Mouse (Mus musculus) heart, postnatal 0 days (tissue): Measurements from ENCODE around the gene Map2k3.

Source experiments
- CTCF ChIP-seq: IDR thresholded peaks from 2 replicates; pipeline ENCODE4 v1.5.1; 2016; ENCODE audit warnings: antibody characterized with exemption, control low read depth, low read depth
- EP300 ChIP-seq: IDR thresholded peaks from 2 replicates; pipeline ENCODE4 v1.6.1; 2016; ENCODE audit warnings: antibody characterized with exemption, low read depth

GRCm38 (mm10) chr11:60935326-60935974 is 3.6 kb downstream of the Map2k3 start:
- TF ChIP-seq CTCF (no peak), EP300 (peak; percentile 70; the same call in 1 of the 2 replicates)
